Mouse (Mus musculus): ENCODE measurements around the gene Mad1l1.

Gene Mad1l1

GRCm38 (mm10) chr5:140324058-140324457 lies 2.7 kb upstream of the Mad1l1 start:
- DNase-seq (ENCODE audit: low read depth): peak; percentile 7

- DNase-seq (ENCODE audit: low read depth): peak; percentile 80
Observed at GRCm38 (mm10) chr5:140321756-140322575, 614 bp upstream of the Mad1l1 start.

- no peak for DNase-seq (ENCODE audit: low read depth)
Observed at GRCm38 (mm10) chr5:140316716-140317115, 4.6 kb downstream of the Mad1l1 start.

- DNase-seq (ENCODE audit: low read depth): no peak
Observed at GRCm38 (mm10) chr5:140307602-140308001, 13.8 kb downstream of the Mad1l1 start.

GRCm38 (mm10) chr5:140306016-140306415 lies 15.3 kb downstream of the Mad1l1 start:
- no peak for DNase-seq (ENCODE audit: low read depth)

- DNase-seq (ENCODE audit: low read depth): no peak
Observed at GRCm38 (mm10) chr5:140298291-140298690, 23.1 kb downstream of the Mad1l1 start.

- DNase-seq (ENCODE audit: low read depth): peak; percentile 76
Observed at GRCm38 (mm10) chr5:140292152-140292551, 29.2 kb downstream of the Mad1l1 start.

- no peak for DNase-seq (ENCODE audit: low read depth)
Observed at GRCm38 (mm10) chr5:140289161-140289560, 32.2 kb downstream of the Mad1l1 start.

GRCm38 (mm10) chr5:140288287-140288686 lies 33.1 kb downstream of the Mad1l1 start:
- DNase-seq (ENCODE audit: low read depth): no peak

- DNase-seq (ENCODE audit: low read depth): no peak
Observed at GRCm38 (mm10) chr5:140284761-140285160, 36.6 kb downstream of the Mad1l1 start.

- no peak for DNase-seq (ENCODE audit: low read depth)
Observed at GRCm38 (mm10) chr5:140284011-140284410, 37.3 kb downstream of the Mad1l1 start.

GRCm38 (mm10) chr5:140282900-140283299 lies 38.5 kb downstream of the Mad1l1 start:
- DNase-seq (ENCODE audit: low read depth): no peak

GRCm38 (mm10) chr5:140282376-140282775 lies 39.0 kb downstream of the Mad1l1 start:
- no peak for DNase-seq (ENCODE audit: low read depth)

- DNase-seq (ENCODE audit: low read depth): no peak
Observed at GRCm38 (mm10) chr5:140280205-140280604, 41.1 kb downstream of the Mad1l1 start.

GRCm38 (mm10) chr5:140276779-140277178 lies 44.6 kb downstream of the Mad1l1 start:
- DNase-seq (ENCODE audit: low read depth): no peak

GRCm38 (mm10) chr5:140270976-140271685 lies 50.2 kb downstream of the Mad1l1 start:
- DNase-seq (ENCODE audit: low read depth): no peak

- DNase-seq (ENCODE audit: low read depth): no peak
Observed at GRCm38 (mm10) chr5:140268396-140268795, 53.0 kb downstream of the Mad1l1 start.

- DNase-seq (ENCODE audit: low read depth): peak; percentile 85
Observed at GRCm38 (mm10) chr5:140267061-140267460, 54.3 kb downstream of the Mad1l1 start.

- DNase-seq (ENCODE audit: low read depth): peak; percentile 94
Observed at GRCm38 (mm10) chr5:140264825-140265575, 56.4 kb downstream of the Mad1l1 start.

- DNase-seq (ENCODE audit: low read depth): no peak
Observed at GRCm38 (mm10) chr5:140263754-140264749, 57.3 kb downstream of the Mad1l1 start.

- no peak for DNase-seq (ENCODE audit: low read depth)
Observed at GRCm38 (mm10) chr5:140262401-140262800, 59.0 kb downstream of the Mad1l1 start.
